Mouse (Mus musculus): ENCODE measurements around the gene Rapgef5.

Gene Rapgef5

DNA sequence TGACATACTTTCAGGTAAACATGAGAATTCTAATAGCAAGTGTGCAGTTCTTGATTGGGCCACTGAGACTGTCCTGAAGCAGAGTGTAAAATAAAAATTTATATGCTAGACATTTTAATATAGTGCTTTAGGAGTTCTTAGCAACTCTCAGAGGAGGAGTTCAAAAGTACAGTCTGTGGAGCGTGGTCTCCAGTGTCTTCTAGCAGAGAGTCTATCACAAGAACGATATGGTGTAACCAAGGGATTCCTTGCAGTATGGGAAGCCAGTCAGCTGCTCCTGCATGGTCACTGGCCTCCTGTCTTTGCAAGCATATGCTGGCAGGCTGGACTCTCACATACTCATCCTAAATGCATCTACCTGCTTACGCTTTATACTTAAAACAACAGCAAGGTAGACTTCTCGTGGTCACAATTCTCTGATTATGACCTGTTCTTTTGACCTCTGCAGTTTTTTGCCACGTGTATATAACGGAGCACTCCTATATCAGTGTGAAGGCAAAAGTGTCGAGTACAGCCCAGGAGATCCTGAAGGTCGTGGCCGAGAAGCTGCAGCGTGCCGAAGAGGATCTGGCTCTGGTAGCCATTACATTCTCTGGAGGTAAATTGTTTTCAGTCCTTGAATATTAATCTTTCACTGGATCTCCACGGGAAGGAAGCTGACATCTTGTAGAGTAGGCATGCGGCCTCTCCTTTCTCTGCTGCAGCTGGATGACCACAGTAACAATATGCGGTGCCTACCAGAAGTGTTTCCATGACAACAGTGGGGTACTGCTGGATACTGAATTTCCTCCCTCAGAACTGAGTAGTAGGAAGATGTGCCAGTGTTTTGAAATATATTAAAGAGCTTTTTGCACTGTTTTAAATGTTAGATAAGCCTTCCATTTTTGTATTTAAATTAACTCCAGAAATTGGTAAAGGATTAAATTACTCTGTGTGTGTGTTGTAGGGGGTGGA, 204.8 kb downstream of the Rapgef5 start:
- DNase-seq (ENCODE audit: low spot score), result no peak

DNA sequence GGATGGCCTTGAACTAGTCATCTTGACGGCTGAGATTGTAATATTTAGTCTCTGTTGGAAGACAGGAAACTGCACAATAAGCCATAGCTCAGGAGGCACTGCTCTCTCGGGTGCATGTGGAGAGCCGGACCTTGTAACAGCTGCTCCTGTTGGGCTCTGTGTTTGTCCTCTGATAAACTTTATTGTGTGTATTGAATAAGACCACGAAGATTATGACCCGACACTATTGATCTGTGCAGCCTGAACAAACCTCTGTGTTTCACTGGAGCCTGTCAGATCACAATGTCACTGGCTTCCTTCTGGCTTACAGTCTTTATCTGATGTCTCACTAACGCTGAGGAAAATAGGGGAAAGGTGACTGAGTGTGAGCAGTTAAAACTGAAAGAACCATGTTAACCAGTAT, 205.5 kb downstream of the Rapgef5 start:
- no peak for DNase-seq (ENCODE audit: low spot score)

DNA sequence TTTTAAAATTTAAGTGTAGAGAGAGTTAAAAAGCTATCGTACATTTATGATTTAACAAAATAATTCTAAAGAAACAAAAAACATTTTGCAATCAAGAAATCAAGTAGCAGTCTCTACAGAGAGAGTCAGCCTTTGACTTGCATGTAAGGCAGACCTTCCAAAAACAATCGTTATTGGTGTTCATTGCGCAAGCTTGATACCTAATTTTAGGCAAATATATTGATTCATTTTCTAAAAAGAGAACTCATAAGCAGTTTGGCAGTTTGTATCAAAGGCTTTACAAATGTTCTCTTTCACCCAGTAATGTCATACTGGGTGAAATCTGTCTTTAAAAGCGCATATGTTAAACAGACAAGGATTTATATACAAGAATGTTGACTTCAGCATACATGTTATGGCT, 208.7 kb downstream of the Rapgef5 start:
- DNase-seq (ENCODE audit: low spot score), result no peak

DNA sequence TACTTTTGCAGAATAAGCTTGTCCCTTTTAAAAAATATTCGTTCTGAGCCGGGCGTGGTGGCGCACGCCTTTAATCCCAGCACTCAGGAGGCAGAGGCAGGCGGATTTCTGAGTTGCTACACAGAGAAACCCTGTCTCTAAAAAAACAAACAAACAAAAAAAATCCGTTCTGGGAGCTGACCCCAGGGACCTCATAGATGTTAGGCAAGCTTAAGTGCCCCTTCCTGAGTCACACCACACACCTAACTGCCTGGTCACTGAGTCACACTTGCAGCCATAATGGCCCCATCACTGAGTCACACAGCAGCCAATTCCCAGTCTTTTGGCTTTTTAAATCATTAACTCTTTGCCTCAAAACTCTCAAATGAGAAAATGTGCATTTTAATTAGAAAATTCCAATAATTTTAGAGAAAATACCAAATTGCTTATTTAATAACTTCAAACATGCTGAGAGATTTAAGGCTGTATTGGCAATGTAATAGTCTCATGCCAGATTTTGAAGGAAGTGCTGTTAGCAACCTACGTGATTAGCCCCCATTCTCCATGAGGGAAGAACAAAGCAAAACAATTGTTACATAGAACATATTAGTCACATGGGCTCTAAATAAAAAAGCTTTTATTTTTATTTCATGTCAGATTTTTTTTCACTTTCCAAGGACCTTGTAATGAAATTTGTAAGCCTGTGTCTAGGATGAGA, 211.3 kb downstream of the Rapgef5 start:
- no peak for DNase-seq (ENCODE audit: low spot score)

DNA sequence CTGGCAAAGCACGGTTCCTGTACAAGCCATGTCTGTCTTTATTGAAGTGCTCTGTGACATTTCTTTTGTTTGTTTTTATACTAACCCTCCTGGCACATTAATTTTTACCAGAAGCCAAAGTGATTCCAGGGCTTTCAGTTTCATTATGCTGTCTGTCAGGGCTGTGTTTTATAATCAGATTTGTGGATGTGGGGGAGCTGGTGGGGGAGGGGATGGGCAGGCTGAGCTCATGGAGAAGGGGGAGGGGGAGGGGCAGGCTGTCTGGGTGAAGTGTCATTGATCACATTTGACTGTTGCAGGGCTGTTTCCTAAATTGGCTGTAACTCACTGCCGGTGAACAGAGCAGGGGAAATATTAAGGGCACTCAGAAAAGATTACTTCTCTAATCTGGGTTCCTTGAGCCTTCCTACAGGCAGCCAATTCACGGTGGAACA, 211.9 kb downstream of the Rapgef5 start:
- no peak for DNase-seq (ENCODE audit: low spot score)

DNA sequence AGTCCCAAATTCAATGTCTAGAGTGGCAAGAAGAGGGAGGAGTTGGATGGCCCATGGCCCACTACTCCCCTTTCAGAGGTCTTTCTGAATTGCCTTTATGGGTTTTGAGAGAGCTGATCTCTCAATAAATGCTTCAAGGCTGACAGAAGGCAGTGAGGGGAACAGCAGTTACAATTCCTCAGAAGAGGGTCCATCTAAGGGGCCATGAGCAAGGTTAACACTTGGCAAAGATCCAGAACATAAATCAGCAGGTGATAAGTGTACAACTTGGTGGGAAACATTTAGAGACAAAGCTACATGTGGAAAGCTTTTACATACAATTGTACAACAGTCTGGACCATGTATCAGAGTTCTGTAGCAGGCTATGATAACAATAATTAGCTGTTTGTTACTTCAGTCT, 217.3 kb downstream of the Rapgef5 start:
- DNase-seq (ENCODE audit: low spot score), result no peak

DNA sequence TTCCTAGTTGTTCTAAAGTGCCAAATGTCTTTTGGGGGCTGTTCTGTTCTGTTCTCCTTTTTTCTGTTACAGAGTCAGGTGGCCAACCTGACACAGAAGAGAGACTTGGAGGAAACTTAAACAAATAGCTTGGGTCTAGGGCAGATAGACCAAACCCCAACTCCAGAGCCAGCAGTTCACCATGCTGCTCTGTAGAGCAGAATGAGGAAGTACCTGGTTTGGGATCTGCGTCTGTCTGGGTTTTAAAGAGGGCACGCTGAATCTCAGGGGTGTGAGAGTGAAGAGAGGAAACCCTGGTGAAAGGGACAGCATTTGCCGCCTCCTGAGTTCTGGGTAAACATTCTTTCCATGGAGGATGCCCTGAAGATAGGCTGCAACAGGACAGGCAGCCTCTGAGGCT, 219.9 kb downstream of the Rapgef5 start:
- no peak for DNase-seq (ENCODE audit: low spot score)

DNA sequence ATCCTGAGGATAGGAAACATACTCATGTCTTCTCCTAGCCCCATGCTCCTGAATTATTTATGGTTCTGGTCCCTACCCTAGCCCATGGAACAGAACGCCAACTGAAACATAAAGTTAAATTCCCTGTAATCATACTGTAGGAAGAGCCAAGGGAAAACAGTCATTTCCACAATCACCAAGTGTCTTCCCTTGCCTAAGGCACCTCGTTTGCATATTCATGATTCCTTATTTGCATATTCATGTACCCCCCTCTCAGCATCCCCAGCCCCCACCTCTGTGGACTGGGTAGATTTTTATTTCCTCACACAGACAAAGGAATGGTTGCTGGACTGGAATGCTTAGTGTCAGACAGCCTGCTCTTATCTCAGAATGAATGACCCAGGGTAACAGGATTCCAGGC, 220.6 kb downstream of the Rapgef5 start:
- no peak for DNase-seq (ENCODE audit: low spot score)

DNA sequence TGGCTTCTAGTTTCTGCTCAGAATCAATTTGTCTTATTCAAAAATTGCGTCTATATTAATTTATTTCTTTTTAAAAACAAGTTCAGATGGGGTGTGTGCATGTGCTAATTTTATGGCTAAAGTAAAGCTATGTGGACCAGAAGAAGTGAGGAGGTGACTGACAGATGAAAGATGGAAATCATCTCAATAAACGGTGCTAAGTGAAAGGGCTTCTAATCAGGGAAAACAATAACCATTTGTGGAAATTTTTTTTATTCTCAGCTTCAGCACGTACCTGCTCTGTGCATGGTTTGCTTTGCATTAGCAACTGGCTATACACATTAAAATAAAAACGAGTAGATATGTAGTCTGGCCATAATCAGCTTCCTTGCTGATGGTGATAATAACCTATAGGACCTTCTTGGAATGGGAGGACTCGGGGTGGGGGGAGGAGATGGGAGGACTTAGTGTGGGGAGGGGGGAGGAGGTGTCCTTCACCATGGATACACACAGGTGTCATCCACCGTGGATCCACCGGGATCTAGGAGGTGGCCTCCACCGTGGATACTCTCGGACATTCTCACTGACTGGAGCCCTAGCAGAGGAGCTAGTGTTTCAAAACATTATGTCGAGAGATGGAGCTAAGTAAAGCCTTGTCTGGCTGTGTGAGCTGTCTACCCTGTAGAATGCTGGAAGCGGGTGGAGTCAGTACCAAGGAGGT, 221.2 kb downstream of the Rapgef5 start:
- DNase-seq (ENCODE audit: low spot score), result no peak

DNA sequence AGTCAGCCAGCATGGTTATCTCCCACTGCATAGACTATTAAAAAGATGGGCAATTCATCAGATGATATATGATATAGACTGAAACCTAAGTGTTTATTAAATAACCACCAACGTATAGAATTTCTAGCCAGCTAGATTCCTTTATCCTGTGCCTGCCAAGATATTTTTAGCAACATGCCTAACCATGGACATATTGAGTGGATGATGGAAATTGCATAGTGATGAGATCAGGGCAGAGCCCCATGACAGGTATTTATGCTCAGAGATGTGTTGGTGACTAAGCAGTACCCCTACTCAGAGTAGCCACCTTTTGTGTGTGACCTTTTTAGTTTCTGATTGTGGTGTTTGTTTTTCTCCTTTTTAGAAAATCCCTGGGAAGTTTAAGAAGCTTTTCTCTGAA, 226.2 kb downstream of the Rapgef5 start:
- DNase-seq (ENCODE audit: low spot score), result no peak

DNA sequence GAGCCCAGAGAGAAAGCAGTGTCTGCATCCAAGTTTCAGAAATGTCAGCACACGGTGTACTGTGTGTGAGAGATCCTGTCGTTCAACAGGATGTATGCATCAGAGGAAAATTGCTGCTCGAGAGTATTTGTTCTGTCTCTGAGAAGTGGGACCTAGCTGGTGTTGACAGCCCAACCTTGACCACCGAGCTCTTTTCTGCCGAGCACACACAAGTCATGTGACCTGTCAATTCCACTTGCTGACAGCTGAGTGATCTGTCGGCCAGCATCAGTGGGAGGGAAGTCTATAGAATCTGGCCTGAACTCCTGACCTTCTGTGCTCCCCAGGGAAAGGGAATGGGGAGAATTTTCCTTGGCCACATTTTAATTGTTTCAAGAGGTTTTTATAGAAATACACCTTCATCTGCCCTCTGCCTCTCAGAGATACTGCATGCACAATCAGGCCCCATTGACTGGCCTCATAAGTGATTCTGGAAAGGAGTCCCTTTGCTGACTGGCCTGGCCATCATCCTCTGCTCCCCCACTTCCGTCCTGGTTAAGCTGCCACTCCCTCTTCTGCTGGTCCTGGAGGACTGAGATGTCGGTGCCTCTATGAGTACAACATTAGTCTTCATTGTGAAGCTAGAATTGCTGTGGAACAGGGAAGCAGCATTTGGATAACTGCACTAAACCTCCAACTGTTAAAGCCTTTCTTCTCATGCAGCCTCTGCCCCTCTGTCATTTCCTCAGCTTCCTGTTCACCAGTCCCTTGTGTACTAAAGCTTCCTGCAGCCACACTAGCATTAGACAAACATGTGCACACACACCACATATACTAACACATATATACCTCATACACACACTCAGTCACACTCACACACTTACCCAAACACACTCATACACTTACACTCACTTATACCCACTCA, 228.6 kb downstream of the Rapgef5 start:
- DNase-seq (ENCODE audit: low spot score), result no peak

DNA sequence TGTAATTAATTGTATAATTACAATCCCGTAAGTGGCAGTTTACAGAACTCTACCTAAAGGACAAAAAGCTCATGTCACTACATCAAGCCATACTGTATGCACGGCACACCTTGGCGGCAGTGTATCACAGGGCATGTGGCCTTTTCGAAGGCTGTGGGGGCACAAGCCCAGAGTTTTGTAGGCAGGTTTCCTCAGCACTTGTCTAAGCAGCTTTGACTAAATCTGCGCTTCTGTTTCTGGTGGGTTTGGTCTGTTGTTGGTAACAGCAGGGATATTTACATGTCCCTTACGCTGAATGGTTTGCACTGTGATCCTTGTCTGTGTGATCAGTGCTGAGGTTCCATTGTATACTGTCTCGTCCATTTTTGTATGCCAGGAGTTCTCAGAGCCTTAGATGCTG, 230.3 kb downstream of the Rapgef5 start:
- DNase-seq (ENCODE audit: low spot score), result no peak

DNA sequence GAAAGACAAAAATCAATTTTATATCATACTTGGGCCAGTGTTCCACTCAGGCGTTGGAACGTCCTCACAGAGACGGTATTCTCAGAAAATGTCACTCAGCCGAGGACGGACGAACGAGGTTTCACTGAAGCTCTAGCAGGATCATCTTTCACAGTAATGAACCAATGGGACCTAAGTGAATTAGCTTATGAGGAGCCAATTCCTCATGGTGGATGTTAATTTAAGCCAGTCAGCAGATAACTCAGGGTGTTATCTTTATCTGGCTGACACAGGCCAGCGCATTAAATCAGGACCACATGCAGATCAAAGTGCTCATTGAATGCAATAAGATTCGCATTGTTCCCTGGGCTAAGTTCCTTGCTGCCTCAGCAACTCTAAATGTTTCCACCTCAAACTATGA, 234.8 kb downstream of the Rapgef5 start:
- DNase-seq (ENCODE audit: low spot score), result no peak

DNA sequence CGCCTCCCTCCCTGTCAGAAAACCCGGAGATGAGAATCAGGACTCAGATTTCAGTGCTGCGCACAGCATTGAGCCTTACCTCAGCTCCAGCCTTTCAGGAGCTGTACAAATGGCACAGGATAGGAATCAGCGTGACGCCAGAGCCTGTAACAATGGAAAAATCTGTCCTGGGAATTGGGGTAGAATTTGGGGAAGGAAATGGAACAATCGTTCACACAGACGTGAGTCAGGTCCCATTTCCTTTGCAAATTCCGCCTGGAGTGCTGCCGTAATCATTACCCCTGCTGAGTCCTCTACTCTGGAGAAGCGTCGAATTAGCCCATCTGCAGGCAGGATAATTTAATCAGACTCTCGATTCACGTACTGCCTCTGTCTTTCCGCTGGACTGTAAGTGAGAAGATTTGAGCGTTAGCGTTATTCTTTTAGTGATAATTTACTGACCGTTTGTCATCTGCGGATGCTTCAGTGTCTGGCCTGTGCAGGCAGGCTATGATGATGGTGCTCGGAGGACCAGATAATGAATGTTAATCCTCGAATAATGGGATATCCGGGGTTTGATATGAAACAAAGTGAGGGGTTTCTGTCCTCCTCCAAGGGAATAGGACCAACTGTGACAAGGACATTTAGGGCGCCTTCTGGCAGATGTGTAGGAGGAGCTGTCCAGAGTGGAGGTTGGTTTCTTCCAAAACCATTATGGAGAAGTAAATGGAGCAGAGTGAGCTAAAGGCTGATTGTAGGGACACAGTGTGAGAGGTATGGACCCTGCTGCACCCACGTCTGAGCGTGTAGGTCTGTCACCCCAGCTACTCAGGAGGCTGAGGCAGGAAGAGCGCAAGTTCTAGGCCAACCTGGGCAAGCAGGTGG, 235.5 kb downstream of the Rapgef5 start:
- DNase-seq (ENCODE audit: low spot score), result no peak

DNA sequence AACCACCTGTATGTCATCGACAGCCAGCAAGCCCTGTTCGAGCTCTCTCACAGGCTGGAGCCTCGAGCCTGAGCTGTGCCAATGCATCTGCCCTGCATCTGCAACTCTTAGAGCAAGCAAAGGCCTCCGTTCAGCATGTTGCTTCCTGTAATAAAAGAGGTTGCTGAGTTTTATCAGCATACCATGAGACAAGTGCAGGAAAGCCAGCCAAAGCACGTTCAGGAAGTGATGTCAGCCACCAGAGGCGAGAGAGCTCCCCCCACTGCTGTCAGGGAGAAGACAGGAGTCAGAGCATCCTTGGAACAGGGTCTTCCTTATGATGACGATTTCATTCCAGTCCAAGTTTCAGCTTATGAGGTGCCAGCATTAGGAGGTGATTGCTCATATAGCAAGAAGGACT, 239.7 kb downstream of the Rapgef5 start:
- DNase-seq (ENCODE audit: low spot score), result no peak

DNA sequence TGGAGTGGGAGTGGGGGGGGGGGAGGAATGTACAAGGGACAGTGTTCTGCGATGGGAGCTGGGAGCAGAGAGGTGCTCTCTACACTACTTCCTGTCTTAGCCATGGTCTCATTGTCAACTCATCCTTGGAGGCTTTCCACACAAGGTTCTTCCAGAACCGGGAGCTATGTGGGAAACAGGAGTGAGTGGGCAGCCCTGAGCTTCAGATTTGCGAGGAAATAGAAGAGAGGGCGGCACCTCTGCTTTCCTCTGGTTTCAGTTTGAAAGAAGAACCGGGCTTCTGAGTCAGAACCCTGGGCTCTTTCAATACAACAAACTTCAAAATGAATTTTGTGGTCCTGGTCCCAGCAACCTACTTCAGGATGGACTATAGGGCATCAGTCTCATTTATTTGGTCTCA, 244.1 kb downstream of the Rapgef5 start:
- no peak for DNase-seq (ENCODE audit: low spot score)

DNA sequence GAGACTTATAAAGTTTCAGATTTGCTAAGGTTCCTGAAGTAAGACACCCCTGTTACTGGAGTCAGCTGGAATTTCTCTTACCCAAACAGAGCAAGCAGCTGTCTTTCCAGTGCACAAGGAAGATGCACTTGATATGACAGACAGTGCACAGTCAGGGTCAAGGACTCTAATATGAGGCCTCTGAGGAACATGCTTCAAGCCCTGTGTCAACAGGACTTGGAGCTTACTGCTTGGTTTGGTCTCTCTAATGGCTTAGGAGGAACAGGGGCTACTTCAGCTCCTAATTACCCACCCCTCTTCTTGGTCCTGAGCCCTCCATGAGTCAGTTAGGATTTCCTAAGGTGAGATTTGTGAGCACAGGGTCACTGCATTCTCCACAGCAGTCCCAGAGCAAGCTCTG, 244.6 kb downstream of the Rapgef5 start:
- DNase-seq (ENCODE audit: low spot score), result no peak

DNA sequence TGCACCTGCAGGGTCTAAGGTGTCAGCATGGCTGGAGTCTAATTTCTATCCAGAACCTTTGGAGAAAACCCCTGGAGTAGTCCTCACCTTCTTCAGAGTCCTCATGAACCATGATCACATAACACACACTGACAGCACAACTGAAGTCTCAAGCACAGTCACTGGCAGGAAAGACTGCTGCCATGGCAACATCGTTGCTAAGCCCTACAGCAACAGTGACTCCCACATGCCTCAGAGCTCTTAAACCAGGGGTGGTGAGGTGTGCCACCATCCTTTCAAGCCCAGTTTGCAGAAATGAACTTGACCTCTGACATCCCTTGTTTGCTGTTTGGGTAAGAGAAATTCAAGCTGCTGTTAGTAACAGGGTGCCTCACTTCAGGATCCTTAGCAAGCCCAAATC, 245.4 kb downstream of the Rapgef5 start:
- no peak for DNase-seq (ENCODE audit: low spot score)

DNA sequence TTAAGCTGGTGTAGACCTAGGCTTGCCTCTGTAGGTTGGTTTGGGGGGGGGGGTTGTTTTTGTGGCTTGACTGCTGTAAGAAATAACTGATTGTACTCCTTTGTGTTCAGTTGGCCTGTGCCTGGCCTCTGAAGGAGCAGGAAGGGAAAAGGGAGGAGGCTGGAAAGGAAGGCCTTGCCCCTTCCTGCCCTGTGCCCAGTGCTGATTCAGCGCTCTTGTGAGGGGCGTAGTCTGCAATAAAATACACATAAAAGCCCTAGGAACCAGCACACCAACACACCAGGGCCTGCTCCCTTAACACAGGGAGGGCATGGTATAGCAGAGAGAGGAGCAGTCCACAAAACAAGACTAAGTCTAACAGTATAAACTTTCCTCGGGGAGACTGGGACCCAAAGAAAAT, 247.0 kb downstream of the Rapgef5 start:
- no peak for DNase-seq (ENCODE audit: low spot score)

DNA sequence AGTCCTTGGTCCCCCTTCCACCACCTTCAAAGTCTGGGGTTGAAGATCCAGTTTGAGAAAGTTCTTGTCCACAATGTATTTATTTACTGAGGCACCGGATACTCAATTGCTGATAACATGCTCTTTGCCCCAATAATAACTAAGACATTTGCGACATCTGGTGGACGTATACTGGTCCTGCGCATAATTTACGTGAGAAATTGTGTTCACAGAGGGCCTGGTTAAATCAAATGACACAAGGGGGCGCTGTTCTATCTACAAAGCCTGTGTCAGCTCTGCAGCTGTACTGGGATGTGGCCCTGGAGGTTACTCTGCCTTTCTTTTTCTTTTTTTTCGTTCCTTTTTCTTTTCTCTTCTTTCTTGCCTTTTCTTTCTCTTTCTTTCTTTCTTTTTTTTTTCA, 248.6 kb downstream of the Rapgef5 start:
- peak; percentile 62 for DNase-seq (ENCODE audit: low spot score)

DNA sequence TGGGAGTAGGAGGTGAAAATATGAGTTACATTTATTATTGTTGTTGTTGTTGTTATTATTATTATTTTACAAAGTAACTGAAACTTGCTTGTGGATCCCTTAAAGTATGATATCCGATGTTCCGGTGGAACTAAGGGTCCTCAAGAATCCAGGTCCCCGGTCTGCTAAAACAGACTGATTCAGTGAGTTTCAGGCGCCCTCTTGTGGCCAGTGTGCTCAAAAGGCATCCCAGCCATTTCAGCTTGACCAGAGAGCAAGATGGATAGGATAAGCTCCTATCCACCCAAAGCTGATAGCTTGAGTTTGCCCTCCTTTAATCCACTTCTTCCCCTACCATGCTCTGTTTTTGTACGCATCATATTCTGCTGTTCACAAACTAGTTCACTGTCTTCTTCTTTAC, 252.8 kb downstream of the Rapgef5 start:
- DNase-seq (ENCODE audit: low spot score), result peak; percentile 50

Measured in ovary, postnatal 14 days (tissue).